9 mouse cellular contexts compared by ENCODE assay signal in genomic region chr7:80134454-80135172, GRCm38 (mm10). TPM values are rescaled to one million over a fixed set of nuclear protein-coding genes. Genes with fewer than 3 reads are reported as not detected.
DNase-seq lines count a peak whose midpoint lies in the region; ATAC-seq lines count a peak whose summit lies in the region.
"Had no signal": no experiment of that assay in that cellular context is flagged by ENCODE, and none has a peak within 500 bp of the region (broad histone marks: within the 10 kb centered on the region; RNA-seq: fewer than 3 reads in every experiment).

No protein-coding gene starts in this region.

- intact Hi-C loops in heart, postnatal 10 days (cut with DNase I): no loop called here

- no peak overlapping the region for H3K4me2 ChIP-seq in forebrain, embryonic 16.5 days (ENCODE audit: low read length)
- H3K4me2 ChIP-seq in stomach, embryonic 16.5 days (ENCODE audit: low read depth, low read length): no peak overlapping the region

- H3K9me3 ChIP-seq in forebrain, embryonic 16.5 days (ENCODE audit: control insufficient read depth, low read length): peaks cover 3% of the 10 kb centered on the region; the same call in 1 of the 2 replicates
- H3K9me3 ChIP-seq in stomach, embryonic 16.5 days (replicated peaks; ENCODE audit: control insufficient read depth, low read length): peaks cover 4% of the 10 kb centered on the region

- H3K4me1 ChIP-seq in forebrain, embryonic 16.5 days (replicated peaks; ENCODE audit: control insufficient read depth, insufficient read depth, low read length): peaks cover 11% of the 10 kb centered on the region
- H3K4me1 ChIP-seq in stomach, embryonic 16.5 days (ENCODE audit: control insufficient read depth, insufficient read depth, low read length): peaks cover 12% of the 10 kb centered on the region

- H3K9ac ChIP-seq in forebrain, embryonic 16.5 days (replicated peaks; ENCODE audit: low read depth, low read length): no peak overlapping the region
- 0 out of 2 replicates have a peak overlapping the region, but pooled peaks have one; percentile 10 for H3K9ac ChIP-seq in stomach, embryonic 16.5 days (ENCODE audit: low read length)
- H3K9ac ChIP-seq: liver, embryonic 14.5 days had no signal

- no peaks in the 10 kb centered on the region for H3K36me3 ChIP-seq in forebrain, embryonic 16.5 days (ENCODE audit: control insufficient read depth, insufficient read depth)
- no peaks in the 10 kb centered on the region for H3K36me3 ChIP-seq in stomach, embryonic 16.5 days (ENCODE audit: control insufficient read depth, insufficient read depth, low read length)

- 19% methylated on average over 8 of the region's 8 CpGs for WGBS in forebrain, embryonic 16.5 days
- WGBS in stomach, embryonic 16.5 days: 28% methylated on average over 8 of the region's 8 CpGs

- peak; percentile 48 for DNase-seq in retina, postnatal 1 day
- no peak for DNase-seq in retina, embryonic 14.5 days (ENCODE audit: low spot score)
- DNase-seq in heart, postnatal 10 days: peak; percentile 91
- peak; percentile 64 to 91 for DNase-seq in layer of hippocampus, postnatal 14 days (ENCODE audit: low spot score in 2 of 2)
- DNase-seq in lung, postnatal 10 days: peak; percentile 95

- no peaks in the 10 kb centered on the region for H3K27me3 ChIP-seq in forebrain, embryonic 16.5 days (replicated peaks; ENCODE audit: control insufficient read depth, insufficient read depth, low read length)
- H3K27me3 ChIP-seq in stomach, embryonic 16.5 days (ENCODE audit: control insufficient read depth, insufficient read depth, low read length): no peaks in the 10 kb centered on the region

- no peak overlapping the region for H3K4me3 ChIP-seq in forebrain, embryonic 16.5 days (replicated peaks; ENCODE audit: low read length)
- no peak overlapping the region for H3K4me3 ChIP-seq in stomach, embryonic 16.5 days (replicated peaks; ENCODE audit: low read length)

- H3K27ac ChIP-seq in forebrain, embryonic 16.5 days (ENCODE audit: low read length): peak overlapping the region; percentile 43
- peak overlapping the region; percentile 72 for H3K27ac ChIP-seq in stomach, embryonic 16.5 days (ENCODE audit: low read length)
- H3K27ac ChIP-seq: liver, embryonic 14.5 days had no signal

- ATAC-seq in forebrain, embryonic 16.5 days: peak; percentile 86
- ATAC-seq in stomach, embryonic 16.5 days (ENCODE audit: insufficient read depth, low FRiP score): peak; percentile 59
- ATAC-seq in activated CD4-positive, CD25-positive, alpha-beta regulatory T cell, adult 4 months: no peak

RNA-seq across cellular contexts. Expression of gene Idh2, which starts 19.4 kb away (rescaled TPM):
- 286 and 298 TPM in 2 replicates for polyA plus RNA-seq in forebrain, embryonic 16.5 days (2015; fragmentation: Nextera tagmentation; extraction: Ambion mirVana)
- total RNA-seq in heart, postnatal 10 days (2021): 1,000 to 10,000 TPM; 1,610 to 1,731 TPM
- total RNA-seq in layer of hippocampus, postnatal 14 days (2021): 10 to 100 TPM; 70.9 to 75.8 TPM
- 606 and 633 TPM in 2 replicates for polyA plus RNA-seq in stomach, embryonic 16.5 days (2015; fragmentation: Nextera tagmentation; extraction: Ambion mirVana)
- 10 to 100 TPM; 24.8 to 31.7 TPM for polyA plus RNA-seq in activated CD4-positive, CD25-positive, alpha-beta regulatory T cell, adult 4 months (2017; shearing (Covaris generic))

RNA-seq across cellular contexts. Expression of gene Sema4b, which starts 52.0 kb away (rescaled TPM):
- polyA plus RNA-seq in forebrain, embryonic 16.5 days (2015; fragmentation: Nextera tagmentation; extraction: Ambion mirVana): 20.6 and 26.6 TPM in 2 replicates
- 10 to 100 TPM; 14.7 to 16.6 TPM for total RNA-seq in heart, postnatal 10 days (2021)
- total RNA-seq in layer of hippocampus, postnatal 14 days (2021): 10 to 100 TPM; 25.2 to 25.7 TPM
- 19.7 and 23.7 TPM in 2 replicates for polyA plus RNA-seq in stomach, embryonic 16.5 days (2015; fragmentation: Nextera tagmentation; extraction: Ambion mirVana)
- polyA plus RNA-seq in activated CD4-positive, CD25-positive, alpha-beta regulatory T cell, adult 4 months (2017; shearing (Covaris generic)): 10 to 100 TPM; 16.5 to 26.1 TPM
